Mouse (Mus musculus): Measurements from ENCODE around the gene Kcna2. TPM values are rescaled to one million over a fixed set of nuclear protein-coding genes. Genes with fewer than 3 reads are reported as not detected.

The Kcna2 gene
- total and polyA plus RNA-seq, 3 experiments = not detected

GRCm38 (mm10) chr3:107084586-107084985 is 16.4 kb upstream of the Kcna2 start:
- H3K4me1 ChIP-seq (ENCODE audit: control insufficient read depth in 1 of 2, insufficient read depth in 2 of 2) = peaks cover 11 to 25% of the 10 kb centered on the region in 2 experiments
- H3K27me3 ChIP-seq (replicated peaks) = no peaks in the 10 kb centered on the region
- peak; percentile 61 for DNase-seq (ENCODE audit: extremely low read depth)
- H3K9me3 ChIP-seq (replicated peaks; ENCODE audit: low read length) = peaks cover 3% of the 10 kb centered on the region
- no peak overlapping the region for H3K9ac ChIP-seq (ENCODE audit: insufficient read depth, low read depth)
- no peak overlapping the region for H3K4me3 ChIP-seq (replicated peaks in 1 of 3; ENCODE audit: low read depth in 2 of 3, low read length in 2 of 3, poor library complexity in 1 of 3)
- H3K4me2 ChIP-seq (ENCODE audit: insufficient read depth, low read depth, poor library complexity, severe bottlenecking) = no peak overlapping the region
- no peaks in the 10 kb centered on the region for H3K79me2 ChIP-seq (replicated peaks; ENCODE audit: control insufficient read depth, extremely low read depth, insufficient read depth, poor library complexity, severe bottlenecking)
- H3K36me3 ChIP-seq (replicated peaks in 1 of 2; ENCODE audit: control insufficient read depth in 1 of 2, insufficient read depth in 1 of 2, low read length in 1 of 2) = no peaks in the 10 kb centered on the region
- dilution Hi-C loops (cut with MboI; ENCODE audit: extremely low pct_ligation_motif_present, extremely low pct_unique_long_range_greater_than_20kb, low sequenced_read_pairs) = no loop called here
- no peak overlapping the region for H3K27ac ChIP-seq (ENCODE audit: insufficient read depth, low read depth)
- TF ChIP-seq EP300 (IDR thresholded peaks at IDR 0.05; ENCODE audit: low read length) = peak; percentile 96
- peak; percentile 77 for TF ChIP-seq JUN (IDR thresholded peaks at IDR 0.05; ENCODE audit: insufficient read depth, low read depth, low read length)
- no peak for TF ChIP-seq E2F4 (IDR thresholded peaks at IDR 0.05; ENCODE audit: insufficient replicate concordance, low read depth, low read length)
- 0 out of 2 replicates have a peak, but pooled peaks have one; percentile 12 for TF ChIP-seq ETS1 (conservative IDR thresholded peaks at IDR 0.05; ENCODE audit: low read depth, low read length)
- TF ChIP-seq HCFC1 (IDR thresholded peaks at IDR 0.05; ENCODE audit: low read depth, low read length) = peak; percentile 26; the same call in 1 of the 2 replicates
- peak; percentile 66 for TF ChIP-seq ELF1 (IDR thresholded peaks at IDR 0.05; ENCODE audit: low read depth, low read length)
- peak; percentile 88 for TF ChIP-seq JUND (conservative IDR thresholded peaks at IDR 0.05; ENCODE audit: low read depth, low read length)
- no peak for TF ChIP-seq MAFK (IDR thresholded peaks at IDR 0.05; ENCODE audit: insufficient replicate concordance, low read length)
- TF ChIP-seq TCF12 (IDR thresholded peaks at IDR 0.05; ENCODE audit: low read depth, low read length) = 0 out of 2 replicates have a peak, but pooled peaks have one; percentile 44
- peak; percentile 93 for TF ChIP-seq IRF4 (IDR thresholded peaks at IDR 0.05; ENCODE audit: low read depth, low read length)
- peak; percentile 39; the same call in 1 of the 2 replicates for TF ChIP-seq BHLHE40 (IDR thresholded peaks at IDR 0.05; ENCODE audit: low read depth, low read length)
- TF ChIP-seq MXI1 (IDR thresholded peaks at IDR 0.05; ENCODE audit: low read depth, low read length) = no peak
- no peak for TF ChIP-seq ZC3H11A (IDR thresholded peaks at IDR 0.05; ENCODE audit: low read depth, low read length)
- no peak for TF ChIP-seq USF2 (conservative IDR thresholded peaks at IDR 0.05; ENCODE audit: low read depth, low read length)
- in situ Hi-C loops (cut with MboI; ENCODE audit: low pct_ligation_motif_present, low pct_unique_long_range_greater_than_20kb, low sequenced_read_pairs) = loop anchor here (10.0 kb wide), 1 partner anchor 150 kb away; no protein-coding TSS in a partner anchor

- DNase-seq (ENCODE audit: extremely low read depth) = no peak
- Histone ChIP-seq H3K27me3 (replicated peaks) (no peaks in the 10 kb centered on the region), H3K9ac (ENCODE audit: insufficient read depth, low read depth) (no peak overlapping the region), H3K4me1 (ENCODE audit: control insufficient read depth in 1 of 2, insufficient read depth in 2 of 2) (peaks cover 14 to 28% of the 10 kb centered on the region in 2 experiments), H3K9me3 (replicated peaks; ENCODE audit: low read length) (peaks cover 3% of the 10 kb centered on the region), H3K4me2 (ENCODE audit: insufficient read depth, low read depth, poor library complexity, severe bottlenecking) (no peak overlapping the region), H3K36me3 (replicated peaks in 1 of 2; ENCODE audit: control insufficient read depth in 1 of 2, insufficient read depth in 1 of 2, low read length in 1 of 2) (no peaks in the 10 kb centered on the region), H3K79me2 (replicated peaks; ENCODE audit: control insufficient read depth, extremely low read depth, insufficient read depth, poor library complexity, severe bottlenecking) (no peaks in the 10 kb centered on the region), H3K27ac (ENCODE audit: insufficient read depth, low read depth) (no peak overlapping the region), H3K4me3 (replicated peaks in 1 of 3; ENCODE audit: low read depth in 2 of 3, low read length in 2 of 3, poor library complexity in 1 of 3) (no peak overlapping the region)
- dilution Hi-C loops (cut with MboI; ENCODE audit: extremely low pct_ligation_motif_present, extremely low pct_unique_long_range_greater_than_20kb, low sequenced_read_pairs) = no loop called here
- TF ChIP-seq JUND (conservative IDR thresholded peaks at IDR 0.05; ENCODE audit: low read depth, low read length) (no peak), CTCF (conservative IDR thresholded peaks at IDR 0.05 in 1 of 2, IDR thresholded peaks at IDR 0.05 in 1 of 2; ENCODE audit: low read depth in 2 of 2, low read length in 2 of 2) (no peak), E2F4 (IDR thresholded peaks at IDR 0.05; ENCODE audit: insufficient replicate concordance, low read depth, low read length) (no peak), NELFE (IDR thresholded peaks at IDR 0.05; ENCODE audit: low read depth, low read length) (no peak), SIN3A (IDR thresholded peaks at IDR 0.05; ENCODE audit: low read length) (no peak), MXI1 (IDR thresholded peaks at IDR 0.05; ENCODE audit: low read depth, low read length) (no peak), GABPA (IDR thresholded peaks at IDR 0.05; ENCODE audit: insufficient replicate concordance, low read depth, low read length) (no peak), KAT2A (IDR thresholded peaks at IDR 0.05; ENCODE audit: insufficient replicate concordance, low read length) (no peak), RCOR1 (conservative IDR thresholded peaks at IDR 0.05; ENCODE audit: low read depth, low read length) (no peak), ZMIZ1 (IDR thresholded peaks at IDR 0.05; ENCODE audit: low read depth, low read length) (no peak), NRF1 (IDR thresholded peaks at IDR 0.05; ENCODE audit: low read depth, low read length) (no peak), PAX5 (IDR thresholded peaks at IDR 0.05; ENCODE audit: low read length) (no peak)
- in situ Hi-C loops (cut with MboI; ENCODE audit: low pct_ligation_motif_present, low pct_unique_long_range_greater_than_20kb, low sequenced_read_pairs) = loop anchor here (10.0 kb wide), 1 partner anchor 153 kb away; no protein-coding TSS in a partner anchor
These were observed 13.5 kb upstream of the Kcna2 start for GRCm38 (mm10) chr3:107087410-107087809.

All from CH12.LX (cell line).